Mouse (Mus musculus) lung, adult 2 months (tissue): ENCODE data around the gene Eno4.

Experiments
- CTCF ChIP-seq: fragments of 200-500 bp; IDR thresholded peaks from 2 replicates; pipeline ENCODE4 v1.5.1; 2011; ENCODE audit warnings: mild to moderate bottlenecking, low read length, control low read depth; ENCODE audit not compliant: insufficient read depth
- POLR2A ChIP-seq: fragments of 200-500 bp; IDR thresholded peaks from 2 replicates; pipeline ENCODE4 v1.6.1; 2011; ENCODE audit warnings: low read depth, mild to moderate bottlenecking, control low read depth, low read length, borderline replicate concordance; ENCODE audit errors: extremely low read depth

GRCm38 (mm10) chr19:58896216-58896615 lies 47.0 kb upstream of the Eno4 start:
- TF ChIP-seq POLR2A (no peak), CTCF (no peak)
